Mouse (Mus musculus): ENCODE data around the gene Nme4. TPM values are rescaled to one million over a fixed set of nuclear protein-coding genes. Genes with fewer than 3 reads are reported as not detected.

The Nme4 gene
- 1.2 TPM for polyA plus RNA-seq (2017; shearing (Covaris generic))

DNA sequence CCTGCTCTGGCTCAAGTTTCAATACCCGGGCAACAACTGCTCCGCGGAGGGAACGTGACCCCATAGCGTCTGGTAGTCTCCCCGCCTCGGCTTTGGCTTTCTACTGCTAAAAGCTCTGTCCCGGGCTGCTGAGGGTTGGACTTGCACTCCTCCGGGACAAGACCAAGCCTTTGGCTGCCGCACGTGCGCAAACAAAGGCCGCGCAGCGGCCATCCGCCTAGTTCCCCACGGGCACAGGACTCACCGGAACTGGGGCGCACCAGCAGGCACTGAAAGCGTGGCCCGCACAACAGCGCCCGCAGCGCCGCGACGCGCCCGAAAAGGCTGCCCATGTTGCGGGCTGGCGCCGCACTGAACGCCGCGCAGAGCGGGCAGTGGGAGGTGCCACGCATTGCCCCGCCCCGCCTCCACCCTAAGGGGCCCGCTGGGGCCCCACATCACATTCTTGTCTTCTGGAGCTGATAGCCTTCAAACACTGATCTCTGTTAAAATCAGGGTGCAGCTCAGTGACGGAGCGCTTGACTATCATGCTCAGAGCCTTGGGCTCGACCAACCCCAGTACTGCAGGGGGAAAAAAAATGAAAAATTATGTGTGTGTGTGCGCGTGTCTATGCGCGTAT, at the start of gene Nme4:
Nme4 (minus strand) TSS at position 482 of the 620 bp plus-strand sequence.

DNA sequence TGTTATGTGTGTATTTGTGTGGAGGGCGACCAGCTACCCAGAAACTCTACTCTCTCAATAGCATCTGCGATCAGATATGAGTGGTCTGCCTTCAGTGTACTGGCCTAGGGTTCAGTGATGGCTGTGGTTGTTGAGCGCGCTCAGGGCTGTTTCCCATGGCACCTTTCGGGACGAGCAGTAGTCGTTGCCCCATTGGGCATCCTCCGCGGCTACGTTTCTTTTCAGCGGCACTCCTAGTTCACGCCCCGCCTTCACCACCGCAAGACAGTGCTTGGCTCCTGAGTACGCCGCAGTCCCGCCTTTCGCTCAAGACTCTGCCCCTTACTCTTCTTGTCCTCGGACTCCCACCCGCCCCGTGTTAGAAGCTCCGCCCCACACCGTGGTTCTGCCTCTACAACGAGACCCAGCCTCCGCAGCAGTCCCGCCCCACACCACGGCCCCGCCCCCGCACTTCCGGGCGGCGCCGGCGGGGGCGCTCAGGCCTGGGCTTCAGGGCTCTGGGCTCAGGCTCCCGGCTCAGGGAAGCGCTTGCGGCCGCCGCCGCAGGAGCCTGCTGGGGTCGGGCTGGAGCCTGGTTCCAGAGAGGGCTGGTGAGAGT, 42.9 kb upstream of the Nme4 start, which contains the start of gene Axin1:
Axin1 (plus strand) TSS at position 450 of the 598 bp plus-strand sequence.

DNA sequence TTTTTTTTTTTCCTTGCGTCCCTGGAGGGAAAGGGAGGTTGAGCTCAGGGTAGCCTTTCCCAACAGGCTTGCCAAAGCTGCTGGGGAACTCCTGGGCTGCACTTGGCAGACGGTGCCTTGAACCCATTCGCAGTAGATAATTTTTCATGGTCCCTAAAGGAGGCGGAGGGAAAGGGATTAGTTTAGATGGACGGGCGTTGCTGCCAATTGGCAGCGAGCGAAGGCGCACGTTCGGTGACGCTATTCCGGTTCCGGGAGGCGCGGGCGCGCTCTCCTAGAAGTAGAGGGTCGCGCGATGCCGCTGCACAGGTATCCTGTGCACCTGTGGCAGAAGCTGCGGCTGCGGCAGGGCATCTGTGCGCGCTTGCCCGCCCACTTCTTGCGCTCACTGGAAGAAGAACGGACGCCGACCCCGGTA, 27.9 kb upstream of the Nme4 start, which contains the start of gene Mrpl28:
Mrpl28 (plus strand) TSS at position 234 of the 418 bp plus-strand sequence.

DNA sequence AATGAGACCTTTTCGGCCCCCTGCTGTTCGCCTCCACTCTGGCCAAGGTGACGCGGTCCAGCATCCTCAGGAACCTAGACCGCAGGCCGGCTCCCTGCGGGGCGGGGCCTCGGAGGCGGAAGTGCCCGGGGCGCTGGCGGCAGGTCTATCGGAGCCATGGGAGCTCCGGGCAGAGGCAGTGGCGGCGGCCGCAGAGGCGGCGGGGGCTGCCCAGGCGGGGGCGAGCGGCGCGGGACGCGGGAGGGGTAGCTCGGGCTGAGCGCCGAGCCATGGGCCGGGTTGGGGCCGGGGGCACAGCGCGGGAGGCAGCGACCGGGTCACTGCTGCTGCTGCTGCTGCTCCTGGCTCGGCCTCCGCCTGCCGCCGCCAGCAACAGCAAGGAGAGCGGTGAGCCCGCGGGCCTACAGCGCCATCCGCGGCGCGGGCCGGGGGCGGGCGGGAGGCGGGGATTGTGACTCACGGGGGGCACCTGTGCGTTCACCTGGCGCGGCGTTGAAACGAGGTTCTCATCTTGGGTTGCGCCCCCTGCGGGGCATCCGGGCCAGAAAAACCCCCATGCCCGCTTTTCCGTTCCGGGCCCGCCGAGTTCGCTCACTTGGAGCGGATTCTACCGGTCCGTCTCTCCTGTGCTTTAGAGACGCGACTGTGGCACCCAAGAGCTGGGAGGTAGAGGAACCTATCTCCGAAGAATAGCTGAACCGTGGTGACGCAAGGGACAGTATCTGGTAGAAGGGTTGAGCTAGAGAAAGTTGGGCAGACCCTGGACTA, 18.0 kb upstream of the Nme4 start, which contains the start of gene Tmem8:
Tmem8 (plus strand) TSS at position 119 of the 768 bp plus-strand sequence.

DNA sequence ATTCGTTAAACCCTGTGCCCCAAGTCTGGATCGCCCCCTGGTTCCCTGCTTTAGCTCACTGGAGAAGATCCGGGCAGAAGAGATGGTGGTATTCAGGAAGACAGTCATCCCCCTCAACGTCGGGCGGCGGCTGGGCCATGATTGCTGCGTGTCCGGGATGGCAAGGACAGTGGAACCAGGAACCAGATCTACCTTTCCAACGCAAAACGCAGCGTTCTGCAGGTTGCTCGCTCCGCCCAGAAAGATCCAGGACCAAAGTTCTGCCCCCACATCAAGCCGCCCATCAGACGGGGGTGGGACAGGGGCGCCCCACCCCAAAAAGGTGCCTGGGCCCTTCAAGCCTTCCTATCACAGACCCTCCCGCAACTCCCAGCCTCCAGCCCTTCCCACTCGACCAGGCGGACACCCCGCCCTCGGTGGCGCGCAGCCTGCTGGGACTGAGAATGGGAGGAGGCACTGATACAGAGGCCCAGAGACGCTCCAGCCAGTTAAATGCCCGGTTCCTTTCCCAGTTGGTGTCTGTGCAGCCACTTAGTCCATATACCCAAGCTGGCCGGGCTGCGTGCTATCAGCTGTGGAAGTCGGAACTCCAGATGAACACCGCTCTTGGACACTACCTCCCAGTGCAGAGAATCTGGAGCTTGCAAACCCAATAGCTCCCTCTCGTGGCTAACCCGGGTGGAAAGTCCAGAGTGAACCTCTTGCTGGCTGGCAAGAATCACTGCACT, 5.3 kb downstream of the Nme4 start, which contains the start of gene Decr2:
Decr2 (minus strand) TSS at position 433 of the 728 bp plus-strand sequence.

DNA sequence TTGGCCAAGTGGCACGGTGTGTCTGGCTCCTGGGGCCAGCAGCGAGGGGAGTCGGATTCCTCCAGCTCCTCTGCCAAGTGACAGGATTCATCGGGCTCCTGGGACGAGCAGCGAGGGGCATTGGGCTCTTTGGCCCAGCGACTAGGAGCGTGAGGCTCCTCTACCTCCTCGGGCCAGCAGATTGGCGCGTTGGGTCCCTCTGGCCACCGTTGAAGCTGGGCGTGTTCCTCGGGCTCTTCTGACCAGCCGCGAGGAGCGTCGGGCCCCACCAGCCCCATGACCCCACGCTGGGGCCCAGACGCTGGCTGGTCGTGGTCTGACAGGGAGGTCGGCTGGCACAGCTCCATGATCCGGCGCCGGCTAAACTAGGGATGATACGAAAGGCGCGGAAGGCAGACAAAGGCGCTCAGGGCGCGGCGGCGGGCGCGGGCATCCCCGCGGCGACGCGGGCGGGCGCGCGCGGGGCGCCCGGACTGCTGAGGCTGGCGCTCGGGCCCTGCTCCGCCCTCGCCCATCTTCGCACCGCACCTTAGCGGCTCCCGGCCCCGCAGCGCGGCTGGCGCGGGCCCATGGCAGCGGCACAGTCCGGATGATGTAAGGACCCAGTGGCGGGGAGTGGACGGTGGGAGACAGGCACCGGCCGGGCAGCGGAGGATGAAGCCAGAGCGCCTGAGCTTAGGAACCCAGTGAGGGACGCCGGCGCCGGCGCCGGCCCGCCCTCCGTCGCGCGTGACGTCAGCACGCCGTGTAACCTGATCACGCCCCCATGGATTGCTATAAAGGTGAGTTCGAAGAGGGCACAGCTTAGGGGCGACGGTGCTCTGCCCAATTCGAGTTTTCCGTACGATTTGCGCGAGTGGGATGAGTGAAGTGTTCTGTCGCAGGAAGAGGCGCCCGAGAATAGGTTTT, 26.3 kb downstream of the Nme4 start, which contains the start of gene Rab11fip3:
Rab11fip3 (minus strand) TSS at position 725 of the 909 bp plus-strand sequence.

Other genes starting within 250 kb of the Nme4 start
- 9.9 TPM for gene Wdr90, start 234.1 kb downstream of the Nme4 start, polyA plus RNA-seq (2017; shearing (Covaris generic))
- gene Mcrip2, start 226.8 kb downstream of the Nme4 start, polyA plus RNA-seq (2017; shearing (Covaris generic)): 6.3 TPM
- gene Mettl26, start 220.5 kb downstream of the Nme4 start, polyA plus RNA-seq (2017; shearing (Covaris generic)): 103 TPM
- 1.0 TPM for gene Wfikkn1, start 214.7 kb downstream of the Nme4 start, polyA plus RNA-seq (2017; shearing (Covaris generic))
- gene Rab40c, start 175.9 kb downstream of the Nme4 start, polyA plus RNA-seq (2017; shearing (Covaris generic)): 9.1 TPM
- 76.3 TPM for gene Pigq, start 150.7 kb downstream of the Nme4 start, polyA plus RNA-seq (2017; shearing (Covaris generic))
- not detected for gene Nhlrc4, start 150.6 kb downstream of the Nme4 start, polyA plus RNA-seq (2017; shearing (Covaris generic))
- not detected for gene A930017K11Rik, start 143.0 kb downstream of the Nme4 start, polyA plus RNA-seq (2017; shearing (Covaris generic))
- 27.9 TPM for gene Capn15, start 109.8 kb downstream of the Nme4 start, polyA plus RNA-seq (2017; shearing (Covaris generic))
- 2.0 TPM for gene Rab11fip3, start 26.0 kb downstream of the Nme4 start, polyA plus RNA-seq (2017; shearing (Covaris generic))
- 37.0 TPM for gene Decr2, start 5.3 kb downstream of the Nme4 start, polyA plus RNA-seq (2017; shearing (Covaris generic))
- gene Tmem8, start 17.7 kb upstream of the Nme4 start, polyA plus RNA-seq (2017; shearing (Covaris generic)): 6.5 TPM
- gene Mrpl28, start 27.9 kb upstream of the Nme4 start, polyA plus RNA-seq (2017; shearing (Covaris generic)): 88.5 TPM
- 6.9 TPM for gene Axin1, start 43.1 kb upstream of the Nme4 start, polyA plus RNA-seq (2017; shearing (Covaris generic))
- 0.17 TPM for gene Pdia2, start 103.5 kb upstream of the Nme4 start, polyA plus RNA-seq (2017; shearing (Covaris generic))
- 12.0 TPM for gene Rgs11, start 107.3 kb upstream of the Nme4 start, polyA plus RNA-seq (2017; shearing (Covaris generic))
- gene Arhgdig, start 112.2 kb upstream of the Nme4 start, polyA plus RNA-seq (2017; shearing (Covaris generic)): not detected
- 33.4 TPM for gene Fam234a, start 148.6 kb upstream of the Nme4 start, polyA plus RNA-seq (2017; shearing (Covaris generic))
- 115 TPM for gene Luc7l, start 157.3 kb upstream of the Nme4 start, polyA plus RNA-seq (2017; shearing (Covaris generic))

All from inflammation-experienced regulatory T-cells, adult 16 weeks (primary cell).